Mouse (Mus musculus) urinary bladder, adult 2 months (tissue): ENCODE data around the gene Ndufb8. TPM values are rescaled to one million over a fixed set of nuclear protein-coding genes. Genes with fewer than 3 reads are reported as not detected.

ENCODE experiments used
- DNase-seq: peaks from one replicate; pipeline ENCODE4 v3.0.0; 2022; ENCODE audit warnings: low spot score
- polyA plus RNA-seq: library from polyadenylated mRNA; depleted of rRNA; stranded (reverse); fragments of >200 nt; gene quantifications from 2 replicates; pipeline ENCODE4 v1.2.3, GENCODE M21; 2012; rRNA removed

Ndufb8 gene
- polyA plus RNA-seq: 343 and 393 TPM in 2 replicates

DNA sequence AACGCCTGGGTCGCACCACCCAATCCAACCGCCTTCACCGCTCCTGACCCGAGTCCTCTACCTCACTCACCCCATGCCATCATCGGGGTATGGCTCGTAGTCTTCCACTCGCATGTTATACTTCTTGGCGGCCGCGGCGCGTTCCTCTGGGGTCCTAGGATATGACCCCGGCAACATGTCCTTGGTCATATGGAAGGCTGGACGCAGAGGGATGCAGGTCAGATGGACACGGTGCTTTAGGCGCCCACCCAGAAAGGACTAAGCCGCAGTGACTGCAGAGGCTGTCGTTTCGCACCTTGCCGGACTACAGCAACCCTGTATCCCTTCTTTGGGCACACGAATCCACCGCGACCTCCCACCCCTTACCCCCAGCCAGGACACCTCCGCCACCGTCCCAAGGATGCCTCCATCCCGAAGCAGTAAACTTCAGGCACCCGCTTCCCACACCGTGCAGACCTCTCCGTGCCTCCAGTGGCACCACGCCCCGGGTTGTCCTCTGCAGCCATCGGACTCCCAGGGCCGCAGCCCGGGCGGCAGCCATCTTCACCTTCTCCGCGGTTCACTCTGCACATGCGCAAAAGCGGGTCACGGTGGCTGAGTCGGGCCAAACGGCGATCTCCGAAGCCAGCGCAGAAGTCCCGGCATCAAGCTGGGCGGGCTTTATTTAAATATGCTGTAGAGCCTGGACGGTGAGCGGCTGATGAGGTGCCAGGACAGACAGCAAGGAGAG is at the start of gene Ndufb8:
Gene Ndufb8, minus strand, starts transcription at position 580 of the 730 bp plus-strand sequence.
- peak; percentile 96 for DNase-seq

DNA sequence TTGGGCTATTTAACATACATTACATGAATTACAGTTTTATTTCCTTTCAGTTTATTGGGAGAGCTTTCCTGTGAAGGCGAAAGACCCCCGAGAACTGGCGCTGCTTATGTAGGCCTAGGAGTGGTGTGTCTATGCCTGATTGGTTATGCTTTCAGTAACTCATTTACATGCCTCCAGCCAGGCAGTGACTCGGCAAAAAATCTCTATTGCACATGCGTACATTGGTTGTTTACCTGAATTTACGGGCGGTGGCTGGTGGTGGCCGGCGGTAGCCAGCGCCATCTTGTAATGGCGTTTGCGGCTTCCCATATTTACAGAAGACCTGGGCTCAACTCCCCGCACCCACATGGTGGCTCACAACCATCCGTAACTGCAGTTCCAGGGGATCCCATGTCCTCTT is 38.9 kb upstream of the Ndufb8 start:
- DNase-seq: no peak

DNA sequence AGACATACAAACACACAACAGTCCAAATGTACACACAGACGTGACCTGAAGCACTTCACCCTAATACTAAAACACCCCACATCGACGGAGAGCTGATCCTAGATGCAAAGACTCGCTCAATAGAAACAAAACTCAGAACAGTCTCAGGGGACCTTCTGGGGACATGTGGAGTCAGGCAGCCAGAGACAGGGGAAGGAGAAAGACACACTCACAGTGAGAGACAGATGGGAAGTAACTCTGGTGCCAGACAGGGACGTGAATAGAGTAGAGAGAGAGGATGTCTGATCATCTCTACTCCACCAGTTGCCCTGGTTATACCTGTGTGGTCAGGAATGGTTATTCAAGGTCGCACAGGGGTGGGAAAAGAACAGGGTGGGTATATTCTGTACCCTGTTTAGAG is 36.4 kb upstream of the Ndufb8 start:
- no peak for DNase-seq

DNA sequence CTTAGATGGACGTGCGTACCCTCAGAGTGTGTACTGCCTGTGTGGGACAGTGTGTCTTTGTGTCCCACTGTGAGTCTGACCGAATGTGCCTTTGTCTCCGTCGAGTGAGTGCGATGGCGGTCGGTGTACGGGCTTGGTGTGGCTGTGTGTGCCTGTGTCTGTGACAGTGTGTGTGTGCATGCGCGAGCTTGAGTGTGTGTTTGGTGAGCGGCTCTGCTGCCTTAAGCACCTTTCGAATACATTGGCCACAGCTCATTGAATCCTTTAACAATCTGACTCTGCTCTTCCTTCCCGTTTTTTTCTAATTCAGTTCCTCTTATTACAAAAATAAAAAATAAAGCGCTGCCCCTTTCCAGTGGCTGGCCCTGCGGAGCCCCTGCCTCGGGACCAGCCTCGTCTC is 35.8 kb upstream of the Ndufb8 start:
- no peak for DNase-seq

DNA sequence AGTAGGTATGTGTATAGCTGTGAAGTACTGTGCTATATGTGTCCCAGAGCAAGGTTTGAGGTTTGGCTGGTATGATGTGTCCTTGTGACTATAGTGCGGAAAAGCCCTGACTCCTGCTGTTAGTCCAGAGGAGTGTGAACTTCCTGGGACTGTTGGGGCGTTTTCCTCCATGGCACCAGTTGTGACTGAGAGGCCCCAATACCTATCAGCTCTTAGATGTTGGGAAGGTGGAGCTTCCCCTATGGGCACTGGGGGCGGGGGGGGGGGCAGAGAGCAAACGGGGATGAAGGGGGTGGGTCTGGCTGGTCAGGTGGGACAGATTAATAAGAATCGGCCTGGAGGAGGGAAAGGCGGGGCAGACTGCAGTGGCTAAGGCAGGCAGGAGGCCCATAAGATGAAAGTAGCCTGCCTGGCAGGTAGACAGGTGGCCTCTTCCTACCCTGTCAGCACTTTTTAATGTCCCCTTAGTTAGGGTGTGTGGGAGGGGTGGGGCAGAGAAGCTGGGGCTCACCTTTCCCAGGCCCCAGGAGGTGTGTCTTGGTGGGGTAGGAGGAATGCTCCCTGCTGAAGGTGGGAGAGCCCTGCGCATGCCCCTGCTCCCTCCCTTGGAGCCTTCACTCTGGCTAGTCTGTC is 34.5 kb upstream of the Ndufb8 start:
- DNase-seq: no peak

DNA sequence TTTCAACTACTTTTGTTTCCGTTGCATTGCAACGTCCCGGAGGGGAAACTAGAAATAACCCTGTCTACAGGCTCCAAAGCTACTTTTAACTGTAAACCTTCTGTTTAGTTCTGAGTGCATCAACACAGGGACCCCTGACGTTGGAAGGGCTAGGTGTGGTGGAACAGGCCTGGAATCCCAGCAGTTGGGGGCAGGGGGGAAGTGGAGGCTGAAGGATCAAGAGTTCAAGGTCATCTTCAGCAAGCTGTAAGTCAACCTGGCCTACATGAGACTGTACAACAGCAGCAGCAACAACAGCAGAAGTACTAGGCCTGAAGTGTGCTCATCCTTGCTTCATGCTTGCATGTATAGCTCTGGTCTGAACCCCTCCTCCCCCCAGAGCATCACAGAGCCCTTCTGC is 32.8 kb upstream of the Ndufb8 start:
- no peak for DNase-seq

DNA sequence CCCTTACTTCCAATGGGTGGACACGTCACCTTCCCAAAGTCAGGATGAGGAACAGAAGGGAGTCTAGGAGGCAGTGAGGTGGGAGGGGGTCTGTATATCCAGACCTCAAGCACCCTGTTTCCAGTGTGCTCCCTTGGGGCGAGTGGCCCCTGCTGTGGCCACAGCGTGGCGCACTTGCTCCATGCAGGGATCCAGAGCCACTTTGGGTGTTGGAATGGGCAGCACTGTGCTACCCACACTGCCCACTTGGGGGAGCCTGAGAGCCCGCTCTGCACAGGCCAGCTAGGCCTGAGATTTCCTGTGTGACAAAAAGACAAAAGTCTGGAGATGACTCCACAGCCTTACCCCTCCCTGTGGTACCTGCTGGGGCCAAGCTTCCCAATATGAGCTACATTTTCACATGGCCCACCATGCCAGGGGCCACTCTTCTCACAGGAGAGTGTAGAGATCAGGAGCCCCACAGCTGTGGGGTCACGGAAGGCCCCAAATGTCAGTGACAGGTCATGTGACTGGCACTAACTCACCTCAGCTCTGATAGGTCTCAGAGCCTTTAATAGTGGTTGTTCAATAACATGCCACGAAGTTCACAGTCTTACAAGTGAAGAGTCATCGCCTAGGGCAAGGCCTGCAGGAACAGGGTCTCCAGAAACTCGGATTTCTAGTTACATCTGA is 27.5 kb upstream of the Ndufb8 start:
- DNase-seq: peak; percentile 89

DNA sequence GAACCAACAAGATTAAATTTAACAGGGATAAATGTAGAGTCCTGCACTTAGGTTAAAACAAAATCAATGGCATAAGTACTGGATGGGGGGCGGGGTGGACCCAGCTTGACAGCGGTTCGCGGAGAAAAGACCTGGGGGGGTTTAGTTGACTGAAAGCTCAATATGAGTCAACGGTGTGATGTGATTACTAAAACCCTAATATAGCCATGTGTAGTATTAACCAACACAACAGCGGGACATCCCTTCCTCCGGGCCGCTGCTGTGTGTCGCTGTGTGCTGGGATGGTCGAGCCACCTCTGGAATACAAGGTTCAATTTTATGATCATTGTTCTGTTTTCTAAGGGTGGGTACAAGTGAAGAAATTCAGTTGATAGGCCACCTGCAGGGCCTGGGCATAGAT is 26.9 kb upstream of the Ndufb8 start:
- no peak for DNase-seq

DNA sequence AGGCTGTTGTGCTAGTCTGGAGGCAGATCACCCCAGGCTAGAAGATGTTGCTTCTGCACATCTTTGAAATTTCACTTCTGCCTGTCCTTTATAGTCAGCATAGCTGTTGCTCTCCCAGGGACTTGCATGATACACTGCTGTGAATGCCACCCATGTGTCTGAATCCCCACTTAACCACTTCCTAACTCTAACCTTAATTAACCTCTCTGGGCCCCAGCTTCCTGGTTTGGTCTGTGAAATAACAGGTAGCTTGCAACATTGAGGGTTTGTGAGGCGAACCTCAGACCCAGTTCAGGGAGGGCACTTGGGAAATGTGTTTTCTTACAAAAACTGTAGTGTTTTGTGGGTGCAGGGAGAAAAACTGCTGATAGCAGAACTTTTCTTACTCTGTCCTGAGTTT is 22.8 kb upstream of the Ndufb8 start:
- DNase-seq: no peak

DNA sequence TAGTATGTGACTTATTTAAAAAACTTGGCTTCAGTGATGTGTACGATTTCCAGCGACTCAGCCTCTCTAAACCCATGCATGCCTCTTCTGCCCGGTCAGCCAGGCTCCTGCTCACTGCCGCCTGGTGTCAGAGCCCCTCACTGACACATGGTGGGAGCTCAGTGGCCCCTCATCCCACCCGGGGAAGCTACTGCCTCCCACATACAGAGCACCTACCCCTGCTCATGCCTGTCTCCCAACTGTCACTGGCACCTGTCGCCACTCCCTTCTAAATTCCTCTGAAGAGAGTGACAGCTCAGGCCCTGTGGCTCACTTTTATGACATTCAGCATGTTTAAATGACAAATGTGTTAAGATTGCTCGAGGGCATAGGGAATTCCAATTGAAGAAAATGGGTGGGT is 21.0 kb upstream of the Ndufb8 start:
- no peak for DNase-seq

DNA sequence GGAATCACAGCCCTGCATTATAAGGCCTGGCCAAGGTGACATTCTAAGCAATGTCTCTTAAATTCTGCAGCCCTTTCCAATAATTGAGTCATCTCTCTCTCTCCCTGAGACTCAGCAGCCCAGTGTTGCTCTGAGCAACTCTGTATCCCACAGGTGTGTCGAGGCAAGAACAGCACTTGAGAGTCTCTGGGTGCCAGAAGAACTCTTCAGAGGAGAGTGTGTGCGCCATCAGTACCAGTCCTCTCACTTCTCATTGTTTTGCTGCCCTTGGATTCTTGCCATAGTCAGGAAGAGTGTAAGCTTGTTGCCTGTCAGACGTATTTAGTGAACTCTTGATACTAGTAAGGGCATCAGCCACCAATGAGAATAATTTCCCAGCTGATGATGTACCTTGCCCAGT is 12.5 kb upstream of the Ndufb8 start:
- no peak for DNase-seq

DNA sequence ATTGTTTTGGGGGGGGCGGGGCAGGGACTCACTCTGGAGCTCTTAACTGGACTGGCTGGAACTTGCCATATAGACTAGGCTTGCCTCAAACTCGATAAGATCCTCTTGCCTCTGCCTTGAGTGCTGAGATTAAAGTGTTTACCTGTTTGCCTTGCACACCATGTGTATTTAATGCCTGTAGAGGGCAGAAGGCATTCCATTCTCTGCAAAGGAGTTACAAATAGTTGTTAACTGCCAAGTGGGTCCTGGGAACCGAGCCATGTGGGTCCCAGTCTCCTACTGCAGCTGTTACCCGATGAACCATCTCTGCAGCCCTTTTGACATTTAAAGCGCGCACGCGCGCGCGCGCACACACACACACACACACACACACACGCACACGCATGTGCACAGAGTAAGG is 8.8 kb upstream of the Ndufb8 start:
- DNase-seq: no peak

DNA sequence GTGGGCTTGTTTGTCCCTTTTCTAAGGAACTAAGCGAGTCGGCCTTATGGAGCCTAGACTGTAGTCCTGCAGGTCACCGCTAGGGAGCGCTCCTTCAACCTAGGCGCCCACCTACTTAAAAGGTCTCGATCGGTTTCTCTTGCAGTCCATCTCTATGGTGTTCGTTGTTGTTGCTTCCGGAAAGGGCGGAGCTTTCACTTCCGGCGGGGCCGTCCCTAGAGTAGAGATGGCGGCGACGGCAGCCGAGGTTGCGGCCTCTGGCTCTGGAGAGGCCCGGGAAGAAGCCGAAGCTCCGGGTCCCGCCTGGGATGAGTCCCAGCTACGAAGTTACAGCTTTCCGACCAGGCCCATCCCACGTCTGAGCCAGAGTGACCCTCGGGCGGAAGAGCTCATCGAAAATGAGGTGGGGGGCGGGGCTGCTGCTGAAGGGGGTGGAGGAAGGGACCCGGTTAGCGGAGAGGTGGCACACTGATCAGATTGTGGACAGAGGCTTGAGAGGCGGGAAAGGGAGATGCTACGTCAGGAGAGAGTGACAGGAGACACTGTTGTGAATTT is 7.5 kb upstream of the Ndufb8 start, which contains the start of gene Hif1an:
Gene Hif1an, plus strand, starts transcription at position 199 of the 555 bp plus-strand sequence.
- DNase-seq: peak; percentile 83

DNA sequence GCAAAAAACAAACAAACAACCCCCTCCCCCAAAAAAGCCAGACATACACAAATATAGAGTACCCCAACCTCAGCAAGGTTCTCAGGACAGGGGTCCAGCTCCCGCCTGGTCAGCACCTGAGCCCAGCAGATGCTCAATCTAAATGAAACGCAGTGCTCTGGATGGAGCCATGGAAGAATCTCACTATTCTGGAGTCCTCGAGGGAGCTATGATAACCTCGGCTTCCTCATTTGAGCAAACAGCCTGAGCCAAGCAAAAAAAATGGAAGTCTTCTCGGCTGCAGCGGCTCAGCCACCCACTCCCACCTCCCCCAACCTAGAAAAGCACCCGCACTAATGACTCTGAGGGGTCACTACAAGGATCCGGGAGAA is 765 bp downstream of the Ndufb8 start:
- DNase-seq: no peak

DNA sequence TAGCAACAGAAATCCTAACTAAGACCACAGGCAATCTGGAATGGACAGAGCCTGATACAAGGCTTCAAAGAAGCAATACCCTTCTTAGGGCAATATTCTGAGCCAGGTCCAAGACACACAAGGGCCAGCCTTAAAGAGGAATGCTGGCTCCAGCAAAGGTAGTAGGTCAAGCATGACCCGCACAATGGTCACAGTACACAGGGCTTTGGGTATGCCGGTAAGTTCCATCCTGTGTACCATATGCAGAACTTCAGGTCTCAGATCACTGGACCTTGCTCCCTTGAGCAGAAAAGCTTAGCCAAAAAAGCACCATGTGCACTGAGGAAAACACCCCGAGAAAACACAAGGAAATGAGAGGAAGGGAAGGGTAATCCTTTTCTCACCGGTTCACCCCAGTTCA is 2.0 kb downstream of the Ndufb8 start:
- DNase-seq: no peak

DNA sequence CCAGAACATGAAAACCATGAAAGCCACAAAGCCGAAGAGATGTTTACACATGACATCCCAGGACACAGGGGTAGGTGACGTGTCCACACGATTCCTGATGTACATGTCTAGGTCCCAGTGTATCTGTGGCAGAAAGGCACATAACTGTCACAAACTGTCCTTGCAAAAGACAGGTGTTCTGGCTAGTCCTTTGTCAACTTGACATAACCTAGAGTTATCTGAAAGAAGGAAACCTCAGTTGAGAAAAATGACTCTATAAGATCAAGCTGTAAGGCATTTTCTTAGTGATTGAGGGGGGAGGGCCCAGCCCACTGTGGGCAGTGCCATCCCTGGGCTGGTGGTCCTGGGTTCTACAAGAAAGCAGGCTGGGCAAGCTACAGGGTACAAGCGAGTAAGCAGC is 2.5 kb downstream of the Ndufb8 start, which contains the start of gene Gm20538:
Gene Gm20538, minus strand, starts transcription at position 101 of the 400 bp plus-strand sequence.
- DNase-seq: no peak

DNA sequence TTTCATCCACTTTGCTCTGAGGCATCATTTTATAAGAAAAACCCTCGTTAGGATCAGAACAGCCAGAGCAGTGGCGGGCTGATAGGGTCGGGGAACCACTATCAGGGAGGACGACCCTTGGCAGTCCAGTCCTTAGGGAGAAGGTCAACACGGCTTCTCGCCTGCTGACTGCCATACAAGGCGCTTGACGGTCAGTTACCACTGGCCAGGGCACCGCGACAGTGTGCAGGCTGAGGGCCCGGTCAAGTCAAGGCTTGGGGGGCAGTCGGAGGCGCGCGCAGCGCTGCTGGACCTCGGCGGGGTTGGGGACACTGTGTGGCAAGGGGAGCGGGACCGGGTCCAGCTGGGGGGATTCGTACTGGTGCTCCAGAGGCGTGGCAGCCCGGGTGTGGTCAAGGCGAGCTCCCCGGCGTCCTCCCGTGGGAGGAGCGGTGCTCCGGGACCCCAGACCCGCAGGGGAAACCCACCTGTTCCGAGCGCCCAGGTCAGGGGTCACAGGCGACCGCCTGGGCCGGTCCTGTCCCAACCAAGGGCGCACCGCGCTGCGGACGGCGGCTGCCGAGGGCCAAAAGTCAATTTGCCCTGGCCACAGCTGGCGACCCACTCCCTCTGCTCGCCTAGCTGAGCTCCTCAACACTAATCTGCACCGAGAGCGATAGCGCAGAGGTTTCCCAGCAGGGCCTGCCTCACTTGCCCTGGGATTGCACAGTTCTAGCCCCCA is 9.8 kb downstream of the Ndufb8 start, which contains the start of gene Sec31b:
Gene Sec31b, minus strand, starts transcription at position 544 of the 721 bp plus-strand sequence.
- DNase-seq: peak; percentile 43

DNA sequence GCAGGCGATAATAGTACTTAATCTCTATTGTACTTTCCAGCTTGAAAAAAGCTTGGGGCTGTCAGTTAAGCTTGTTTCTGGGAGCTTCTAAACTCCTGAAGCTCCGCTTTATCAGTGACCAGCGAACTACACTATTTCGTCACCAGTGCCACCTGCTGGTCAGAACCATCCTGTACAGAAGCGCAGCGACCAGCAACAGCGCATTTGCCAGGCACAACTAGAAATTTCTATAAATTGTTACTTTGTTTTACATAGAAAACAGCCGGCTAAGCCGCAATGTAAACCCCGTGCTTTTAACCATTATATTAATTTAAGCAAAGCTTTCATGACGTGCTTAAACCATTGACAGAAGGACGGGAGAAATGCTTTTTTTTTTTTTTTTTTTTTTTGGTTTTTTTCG is 10.5 kb downstream of the Ndufb8 start:
- DNase-seq: no peak

DNA sequence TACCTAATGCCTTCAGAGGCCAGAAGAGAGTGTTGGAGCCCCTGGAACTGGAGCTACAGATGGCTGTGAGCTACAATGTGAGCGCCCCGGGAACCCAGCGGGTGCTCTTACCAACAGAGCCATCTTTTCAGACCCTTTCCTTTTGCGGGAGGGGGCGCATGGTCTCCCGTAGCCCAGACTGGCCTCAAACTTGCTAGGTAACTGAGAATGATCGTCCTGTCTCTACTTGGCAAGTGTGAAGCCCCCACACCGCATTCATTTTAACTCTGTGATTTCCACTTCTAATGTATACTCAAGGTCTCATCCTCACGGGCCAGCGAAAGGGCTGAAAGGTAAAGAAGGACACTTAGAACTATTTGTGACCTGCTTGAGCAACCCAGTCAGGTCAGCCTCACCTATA is 10.9 kb downstream of the Ndufb8 start:
- no peak for DNase-seq

DNA sequence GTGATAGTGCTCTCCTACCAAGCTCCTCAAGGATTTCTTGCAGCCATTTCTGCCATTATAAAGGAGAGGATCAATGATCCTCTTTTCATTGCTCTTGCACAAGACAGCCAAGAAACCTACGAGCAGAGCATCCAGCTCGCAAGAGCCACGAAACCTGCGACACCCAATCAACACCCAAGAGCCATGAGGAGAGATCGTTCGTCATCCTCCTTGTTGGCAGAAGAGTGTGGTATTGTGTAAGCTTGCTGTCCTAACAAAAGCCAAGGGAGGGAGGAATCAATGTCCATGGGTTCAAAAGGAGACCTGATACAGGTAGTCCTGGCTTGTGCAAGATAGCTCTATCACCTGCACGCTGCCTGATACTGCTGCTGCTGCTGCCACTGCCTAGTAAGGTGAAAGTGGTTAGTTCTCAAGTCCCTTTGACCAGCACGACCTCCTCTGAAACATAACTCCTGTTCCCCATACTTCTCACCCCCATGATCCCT is 12.5 kb downstream of the Ndufb8 start:
- DNase-seq: no peak

DNA sequence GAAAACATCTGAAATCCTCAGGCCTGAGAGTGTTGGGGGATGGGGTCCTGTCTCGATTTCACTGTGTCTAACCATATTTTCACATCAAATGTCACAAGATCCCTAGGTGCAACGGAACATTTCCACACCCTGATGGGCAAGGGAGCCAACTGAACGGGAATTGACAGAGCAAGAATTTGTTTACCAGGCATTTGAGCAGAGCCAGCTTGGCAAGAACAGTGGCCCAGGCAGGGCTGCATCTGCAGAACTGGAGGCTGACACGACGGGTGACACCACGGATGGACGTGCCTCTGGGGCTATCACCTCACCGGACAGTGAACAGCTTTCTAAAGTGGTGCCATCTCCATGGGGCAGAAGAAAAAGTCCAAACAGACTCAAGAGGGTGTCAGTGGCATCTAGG is 17.8 kb downstream of the Ndufb8 start:
- no peak for DNase-seq

DNA sequence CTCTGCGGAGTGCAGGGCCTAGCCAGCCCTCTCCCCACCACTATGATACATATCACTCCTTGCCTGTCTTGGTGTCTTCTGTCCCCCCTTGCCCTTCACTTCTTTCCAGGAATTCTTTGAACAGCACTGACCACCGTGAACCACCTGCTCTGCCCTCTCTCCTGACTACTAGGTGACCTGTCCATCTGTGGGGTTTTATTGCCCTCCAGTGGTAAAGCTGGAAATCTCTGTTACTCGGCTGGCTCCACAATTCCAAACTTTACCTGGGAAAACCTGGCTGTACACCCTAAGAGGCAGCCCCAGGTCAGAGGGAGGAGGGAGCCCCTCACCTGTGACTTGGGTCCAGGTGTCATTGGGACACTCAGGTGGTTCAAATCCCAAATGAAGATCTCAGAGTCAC is 19.9 kb downstream of the Ndufb8 start:
- DNase-seq: no peak
